Mouse (Mus musculus): ENCODE data around the gene Robo2. TPM values are rescaled to one million over a fixed set of nuclear protein-coding genes. Genes with fewer than 3 reads are reported as not detected.

The Robo2 gene
- polyA plus RNA-seq, 1 experiment from 2014 or later: 67.5 TPM

GRCm38 (mm10) chr16:73969573-73969972, 442.1 kb downstream of the Robo2 start:
- no peak overlapping the region for H3K4me2 ChIP-seq (ENCODE audit: low read length)

GRCm38 (mm10) chr16:73964366-73964926, 447.2 kb downstream of the Robo2 start:
- Histone ChIP-seq H3K27ac (ENCODE audit: low read depth, low read length) (no peak overlapping the region), H3K36me3 (ENCODE audit: control insufficient read depth, insufficient read depth, low read length) (no peaks in the 10 kb centered on the region), H3K4me1 (ENCODE audit: control insufficient read depth, insufficient read depth, low read depth, low read length) (no peaks in the 10 kb centered on the region), H3K9me3 (ENCODE audit: control insufficient read depth, low read length) (no peaks in the 10 kb centered on the region), H3K4me3 (ENCODE audit: low read length) (no peak overlapping the region), H3K9ac (ENCODE audit: low read depth, low read length) (no peak overlapping the region), H3K4me2 (ENCODE audit: low read length) (no peak overlapping the region), H3K27me3 (replicated peaks; ENCODE audit: control insufficient read depth, insufficient read depth, low read length) (no peaks in the 10 kb centered on the region)
- ATAC-seq: no peak
- WGBS: 79% methylated on average over 5 of the region's 5 CpGs

More at GRCm38 (mm10) chr16:73969573-73969972, 442.1 kb downstream of the Robo2 start:
- no peak overlapping the region for H3K27ac ChIP-seq (ENCODE audit: low read depth, low read length)
- no peaks in the 10 kb centered on the region for H3K27me3 ChIP-seq (replicated peaks; ENCODE audit: control insufficient read depth, insufficient read depth, low read length)
- ATAC-seq: no peak
- H3K4me1 ChIP-seq (ENCODE audit: control insufficient read depth, insufficient read depth, low read depth, low read length): no peaks in the 10 kb centered on the region
- H3K4me3 ChIP-seq (ENCODE audit: low read length): no peak overlapping the region
- no peak overlapping the region for H3K9ac ChIP-seq (ENCODE audit: low read depth, low read length)
- H3K9me3 ChIP-seq (ENCODE audit: control insufficient read depth, low read length): no peaks in the 10 kb centered on the region
- WGBS: 71% methylated on average over 7 of the region's 7 CpGs
- H3K36me3 ChIP-seq (ENCODE audit: control insufficient read depth, insufficient read depth, low read length): no peaks in the 10 kb centered on the region

GRCm38 (mm10) chr16:73959479-73959970, 452.1 kb downstream of the Robo2 start:
- no peak overlapping the region for H3K4me3 ChIP-seq (ENCODE audit: low read length)
- no peaks in the 10 kb centered on the region for H3K27me3 ChIP-seq (replicated peaks; ENCODE audit: control insufficient read depth, insufficient read depth, low read length)
- H3K36me3 ChIP-seq (ENCODE audit: control insufficient read depth, insufficient read depth, low read length): no peaks in the 10 kb centered on the region
- H3K9me3 ChIP-seq (ENCODE audit: control insufficient read depth, low read length): no peaks in the 10 kb centered on the region
- H3K27ac ChIP-seq (ENCODE audit: low read depth, low read length): no peak overlapping the region
- no peak for ATAC-seq
- H3K4me1 ChIP-seq (ENCODE audit: control insufficient read depth, insufficient read depth, low read depth, low read length): no peaks in the 10 kb centered on the region
- no peak overlapping the region for H3K4me2 ChIP-seq (ENCODE audit: low read length)
- H3K9ac ChIP-seq (ENCODE audit: low read depth, low read length): no peak overlapping the region
- WGBS: 57% methylated on average over 6 of the region's 6 CpGs

GRCm38 (mm10) chr16:73958524-73958846, 453.1 kb downstream of the Robo2 start:
- WGBS: 85% methylated on average over 1 of the region's 1 CpGs
- no peaks in the 10 kb centered on the region for H3K4me1 ChIP-seq (ENCODE audit: control insufficient read depth, insufficient read depth, low read depth, low read length)

GRCm38 (mm10) chr16:73957675-73958523, 453.7 kb downstream of the Robo2 start:
- H3K4me3 ChIP-seq (ENCODE audit: low read length): no peak overlapping the region
- 43% methylated on average over 3 of the region's 3 CpGs for WGBS

More at GRCm38 (mm10) chr16:73958524-73958846, 453.1 kb downstream of the Robo2 start:
- Histone ChIP-seq H3K27ac (ENCODE audit: low read depth, low read length) (no peak overlapping the region), H3K36me3 (ENCODE audit: control insufficient read depth, insufficient read depth, low read length) (no peaks in the 10 kb centered on the region), H3K9ac (ENCODE audit: low read depth, low read length) (no peak overlapping the region), H3K9me3 (ENCODE audit: control insufficient read depth, low read length) (no peaks in the 10 kb centered on the region), H3K4me2 (ENCODE audit: low read length) (no peak overlapping the region), H3K4me3 (ENCODE audit: low read length) (no peak overlapping the region), H3K27me3 (replicated peaks; ENCODE audit: control insufficient read depth, insufficient read depth, low read length) (no peaks in the 10 kb centered on the region)
- no peak for ATAC-seq

GRCm38 (mm10) chr16:73946171-73946570, 465.5 kb downstream of the Robo2 start:
- H3K27ac ChIP-seq (ENCODE audit: low read depth, low read length): no peak overlapping the region
- H3K9me3 ChIP-seq (ENCODE audit: control insufficient read depth, low read length): no peaks in the 10 kb centered on the region
- H3K4me3 ChIP-seq (ENCODE audit: low read length): no peak overlapping the region
- no peaks in the 10 kb centered on the region for H3K36me3 ChIP-seq (ENCODE audit: control insufficient read depth, insufficient read depth, low read length)
- no peak overlapping the region for H3K9ac ChIP-seq (ENCODE audit: low read depth, low read length)
- H3K4me2 ChIP-seq (ENCODE audit: low read length): no peak overlapping the region
- H3K4me1 ChIP-seq (ENCODE audit: control insufficient read depth, insufficient read depth, low read depth, low read length): no peaks in the 10 kb centered on the region
- no peaks in the 10 kb centered on the region for H3K27me3 ChIP-seq (replicated peaks; ENCODE audit: control insufficient read depth, insufficient read depth, low read length)
- no peak for ATAC-seq
- WGBS: 67% methylated on average over 6 of the region's 6 CpGs

More at GRCm38 (mm10) chr16:73957675-73958523, 453.7 kb downstream of the Robo2 start:
- H3K9me3 ChIP-seq (ENCODE audit: control insufficient read depth, low read length): no peaks in the 10 kb centered on the region
- H3K4me2 ChIP-seq (ENCODE audit: low read length): no peak overlapping the region
- H3K27me3 ChIP-seq (replicated peaks; ENCODE audit: control insufficient read depth, insufficient read depth, low read length): no peaks in the 10 kb centered on the region
- H3K4me1 ChIP-seq (ENCODE audit: control insufficient read depth, insufficient read depth, low read depth, low read length): no peaks in the 10 kb centered on the region
- H3K9ac ChIP-seq (ENCODE audit: low read depth, low read length): no peak overlapping the region
- H3K27ac ChIP-seq (ENCODE audit: low read depth, low read length): no peak overlapping the region
- no peak for ATAC-seq
- no peaks in the 10 kb centered on the region for H3K36me3 ChIP-seq (ENCODE audit: control insufficient read depth, insufficient read depth, low read length)

DNA sequence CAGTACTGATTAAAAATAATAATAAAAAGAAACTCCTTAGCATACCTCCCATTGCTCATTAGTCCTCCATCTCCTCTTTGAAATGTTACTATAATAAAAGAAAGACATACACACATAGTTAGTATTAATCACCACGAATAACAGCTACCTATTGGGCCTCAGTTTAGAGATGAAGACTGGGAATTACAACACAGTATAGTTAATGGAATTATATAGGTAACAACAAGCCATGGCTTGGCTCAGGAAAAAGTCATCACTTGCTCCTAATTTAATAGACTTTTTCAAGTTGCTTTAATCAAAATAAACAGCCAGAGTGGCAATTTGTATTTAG, 471.4 kb downstream of the Robo2 start:
- ATAC-seq: no peak
- Histone ChIP-seq H3K27ac (ENCODE audit: low read depth, low read length) (no peak overlapping the region), H3K9ac (ENCODE audit: low read depth, low read length) (no peak overlapping the region)

GRCm38 (mm10) chr16:73939423-73940210, 472.0 kb downstream of the Robo2 start:
- H3K9me3 ChIP-seq (ENCODE audit: control insufficient read depth, low read length): no peaks in the 10 kb centered on the region
- H3K27me3 ChIP-seq (replicated peaks; ENCODE audit: control insufficient read depth, insufficient read depth, low read length): no peaks in the 10 kb centered on the region
- no peaks in the 10 kb centered on the region for H3K4me1 ChIP-seq (ENCODE audit: control insufficient read depth, insufficient read depth, low read depth, low read length)
- no peak overlapping the region for H3K27ac ChIP-seq (ENCODE audit: low read depth, low read length)
- WGBS: 67% methylated on average over 5 of the region's 5 CpGs
- H3K36me3 ChIP-seq (ENCODE audit: control insufficient read depth, insufficient read depth, low read length): no peaks in the 10 kb centered on the region
- no peak overlapping the region for H3K4me2 ChIP-seq (ENCODE audit: low read length)
- no peak overlapping the region for H3K4me3 ChIP-seq (ENCODE audit: low read length)
- H3K9ac ChIP-seq (ENCODE audit: low read depth, low read length): no peak overlapping the region
- peak; percentile 58; the same call in 1 of the 2 replicates for ATAC-seq

More for the DNA sequence above, 471.4 kb downstream of the Robo2 start:
- H3K4me2 ChIP-seq (ENCODE audit: low read length): no peak overlapping the region
- no peak overlapping the region for H3K4me3 ChIP-seq (ENCODE audit: low read length)
- H3K36me3 ChIP-seq (ENCODE audit: control insufficient read depth, insufficient read depth, low read length): no peaks in the 10 kb centered on the region
- no peaks in the 10 kb centered on the region for H3K27me3 ChIP-seq (replicated peaks; ENCODE audit: control insufficient read depth, insufficient read depth, low read length)
- WGBS: 63% methylated on average over 1 of the region's 1 CpGs
- no peaks in the 10 kb centered on the region for H3K4me1 ChIP-seq (ENCODE audit: control insufficient read depth, insufficient read depth, low read depth, low read length)
- no peaks in the 10 kb centered on the region for H3K9me3 ChIP-seq (ENCODE audit: control insufficient read depth, low read length)

- 90% methylated on average over 4 of the region's 4 CpGs for WGBS
- H3K4me1 ChIP-seq (ENCODE audit: control insufficient read depth, insufficient read depth, low read depth, low read length): no peaks in the 10 kb centered on the region
Measured at GRCm38 (mm10) chr16:73930323-73930722, 481.3 kb downstream of the Robo2 start.

More at GRCm38 (mm10) chr16:73930323-73930722, 481.3 kb downstream of the Robo2 start:
- Histone ChIP-seq H3K36me3 (ENCODE audit: control insufficient read depth, insufficient read depth, low read length) (0 out of 2 replicates have a peak, but pooled peaks cover 3% of the 10 kb centered on the region), H3K9ac (ENCODE audit: low read depth, low read length) (no peak overlapping the region), H3K27me3 (replicated peaks; ENCODE audit: control insufficient read depth, insufficient read depth, low read length) (no peaks in the 10 kb centered on the region), H3K27ac (ENCODE audit: low read depth, low read length) (no peak overlapping the region), H3K4me3 (ENCODE audit: low read length) (no peak overlapping the region), H3K4me2 (ENCODE audit: low read length) (no peak overlapping the region), H3K9me3 (ENCODE audit: control insufficient read depth, low read length) (no peaks in the 10 kb centered on the region)
- no peak for ATAC-seq

All from hindbrain, embryonic 16.5 days (tissue).